Mouse (Mus musculus) layer of hippocampus, postnatal 36 days (tissue): ENCODE data around the gene Ctsa. TPM values are rescaled to one million over a fixed set of nuclear protein-coding genes. Genes with fewer than 3 reads are reported as not detected.
"Not testable (repeated sequence)": the region's sequence is repeated elsewhere in the genome, so short reads cannot be mapped to it uniquely, and the experiment has no call there.

ENCODE experiments used
- DNase-seq, 2 experiments: peaks; one replicate each; pipeline ENCODE4 v3.0.0; 2022
- total RNA-seq, 2 experiments: library from RNA; stranded (reverse); gene quantifications; 2 replicates each; pipeline ENCODE4 v1.2.3; 2021

Ctsa gene
- total RNA-seq, 2 experiments from 2014 or later: 92.9 to 93.4 TPM

GRCm38 (mm10) chr2:164856309-164857100 is 23.8 kb downstream of the Ctsa start:
- no peak for DNase-seq

GRCm38 (mm10) chr2:164857101-164857821 is 24.6 kb downstream of the Ctsa start, which contains the start of gene Pltp:
TSS of gene Pltp (minus strand) at chr2:164857711.
- DNase-seq: no peak

- DNase-seq: no peak
Observed at GRCm38 (mm10) chr2:164857842-164858553, 25.3 kb downstream of the Ctsa start.

- no peak for DNase-seq
Observed at GRCm38 (mm10) chr2:164859155-164859554, 26.5 kb downstream of the Ctsa start.

GRCm38 (mm10) chr2:164859640-164860432 is 27.2 kb downstream of the Ctsa start:
- DNase-seq: no peak

- no peak for DNase-seq
Observed at GRCm38 (mm10) chr2:164861094-164861493, 28.4 kb downstream of the Ctsa start.

- no peak for DNase-seq
Observed at GRCm38 (mm10) chr2:164862179-164862861, 29.6 kb downstream of the Ctsa start.

- not testable (repeated sequence) for DNase-seq
Observed at GRCm38 (mm10) chr2:164863411-164863810, 30.7 kb downstream of the Ctsa start.

GRCm38 (mm10) chr2:164864593-164864992 is 31.9 kb downstream of the Ctsa start:
- DNase-seq: no peak

- no peak for DNase-seq
Observed at GRCm38 (mm10) chr2:164866741-164867551, 34.3 kb downstream of the Ctsa start.

- no peak for DNase-seq
Observed at GRCm38 (mm10) chr2:164867566-164867965, 34.9 kb downstream of the Ctsa start.

GRCm38 (mm10) chr2:164868491-164868890 is 35.8 kb downstream of the Ctsa start:
- DNase-seq: no peak

- DNase-seq: no peak
Observed at GRCm38 (mm10) chr2:164871602-164872303, 39.1 kb downstream of the Ctsa start.

GRCm38 (mm10) chr2:164873621-164874020 is 40.9 kb downstream of the Ctsa start:
- no peak for DNase-seq

GRCm38 (mm10) chr2:164874239-164874769 is 41.6 kb downstream of the Ctsa start:
- no peak for DNase-seq

GRCm38 (mm10) chr2:164875648-164876047 is 43.0 kb downstream of the Ctsa start:
- not testable (repeated sequence) for DNase-seq

- not testable (repeated sequence) for DNase-seq
Observed at GRCm38 (mm10) chr2:164877376-164878215, 44.9 kb downstream of the Ctsa start.

- DNase-seq: no peak
Observed at GRCm38 (mm10) chr2:164878509-164879227, 46.0 kb downstream of the Ctsa start.
